Mouse (Mus musculus) 3134 (cell line): ENCODE measurements around the gene Tmem259.

ENCODE experiments used
- DNase-seq: peaks from one replicate; pipeline ENCODE4 v3.0.0-alpha.2; 2011; ENCODE audit warnings: low spot score; ENCODE audit not compliant: insufficient read length; ENCODE audit errors: extremely low read depth

Tmem259 gene

DNA sequence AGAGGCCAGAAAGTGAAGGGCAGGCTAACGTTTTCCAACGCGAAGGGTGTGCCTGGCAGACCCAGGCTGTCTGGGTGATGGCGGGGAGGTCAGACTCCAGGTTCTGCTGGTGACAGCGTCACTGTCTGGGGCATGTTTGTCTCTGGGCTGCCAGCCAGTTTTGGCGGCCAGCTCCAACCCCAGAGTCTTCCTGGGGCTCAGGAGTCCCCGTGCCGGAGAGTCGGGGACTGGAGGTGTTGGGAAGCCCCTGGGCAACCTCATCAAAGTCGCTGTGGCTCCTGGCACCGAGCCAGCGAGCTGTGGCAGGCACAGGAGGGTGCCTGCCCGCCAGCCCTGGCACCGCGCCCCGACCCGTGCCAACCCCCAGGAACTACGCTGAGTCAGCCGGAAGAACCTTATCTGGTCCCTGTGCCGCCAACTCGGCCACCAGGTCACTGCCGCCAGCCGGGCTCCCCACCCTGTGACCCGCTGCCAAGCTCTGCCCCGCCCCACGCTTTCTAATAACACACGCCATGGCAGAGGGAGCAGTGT lies 47.2 kb downstream of the Tmem259 start:
- peak; percentile 91 for DNase-seq

DNA sequence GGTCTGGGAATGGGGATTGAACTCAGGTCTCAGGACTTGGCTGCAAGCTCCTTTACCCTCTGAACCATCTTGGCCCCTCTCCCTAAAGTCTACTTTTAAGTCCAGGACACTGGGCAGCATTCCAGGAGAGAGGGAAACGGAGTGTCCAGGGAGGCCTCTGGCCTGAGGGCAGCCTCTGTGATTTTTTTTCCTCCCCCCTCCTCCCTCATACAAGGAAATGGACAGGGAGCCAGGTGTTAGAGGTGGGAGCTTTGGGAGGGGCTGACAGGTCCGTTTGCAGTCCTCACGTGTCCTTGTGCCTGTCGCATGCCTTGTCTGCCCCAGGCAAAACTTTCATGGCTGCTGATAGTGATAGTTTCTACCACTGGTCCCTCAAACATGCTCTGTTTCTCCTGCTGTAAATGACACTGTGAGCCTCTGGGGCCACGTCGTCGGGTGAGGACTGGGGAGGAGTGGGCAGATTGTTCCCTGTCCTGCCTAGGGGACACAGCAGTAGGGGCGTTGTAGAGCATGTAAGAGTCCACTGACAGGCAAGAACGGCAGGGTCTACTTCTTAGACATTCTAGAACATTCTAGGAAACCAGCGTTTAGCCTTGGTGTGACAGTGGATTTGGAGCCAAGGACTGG lies 47.7 kb downstream of the Tmem259 start:
- no peak for DNase-seq

DNA sequence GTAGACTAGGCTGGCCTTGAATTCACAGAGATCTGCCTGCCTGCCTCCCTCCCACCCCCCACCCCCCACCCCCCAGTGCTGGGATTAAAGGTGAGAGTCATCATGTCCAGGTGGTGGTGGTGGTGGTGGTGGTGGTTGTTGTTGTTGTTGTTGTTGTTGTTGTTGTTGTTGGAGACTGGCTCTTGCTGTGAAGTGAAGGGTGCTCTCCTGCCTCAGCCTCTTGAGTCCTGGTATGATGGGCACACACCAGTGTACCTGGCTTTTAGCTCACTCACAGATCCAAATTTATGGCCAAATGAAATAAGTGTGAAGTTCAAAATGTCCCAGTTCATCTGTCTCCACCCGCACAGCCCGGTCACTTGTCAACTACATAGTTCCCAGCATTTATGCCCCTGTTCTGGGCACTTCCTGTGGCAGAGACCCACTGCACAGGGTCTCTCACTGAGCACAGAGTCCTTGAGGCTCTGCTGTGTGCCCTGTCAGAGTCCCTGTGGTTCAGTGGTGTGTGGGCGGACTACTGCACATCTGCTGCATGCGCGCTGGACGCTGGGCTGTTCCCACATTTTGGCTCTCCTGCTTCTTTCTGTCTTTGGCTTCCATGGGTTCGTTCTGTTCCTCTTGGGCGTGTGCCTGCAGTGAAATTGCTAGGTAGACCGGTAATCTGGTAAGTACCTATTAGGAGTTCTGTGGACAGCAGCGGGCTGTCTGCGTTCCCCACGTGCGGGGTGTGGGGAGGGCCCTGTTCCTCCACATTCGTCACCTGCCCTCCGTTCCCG lies 49.1 kb downstream of the Tmem259 start:
- DNase-seq = no peak

DNA sequence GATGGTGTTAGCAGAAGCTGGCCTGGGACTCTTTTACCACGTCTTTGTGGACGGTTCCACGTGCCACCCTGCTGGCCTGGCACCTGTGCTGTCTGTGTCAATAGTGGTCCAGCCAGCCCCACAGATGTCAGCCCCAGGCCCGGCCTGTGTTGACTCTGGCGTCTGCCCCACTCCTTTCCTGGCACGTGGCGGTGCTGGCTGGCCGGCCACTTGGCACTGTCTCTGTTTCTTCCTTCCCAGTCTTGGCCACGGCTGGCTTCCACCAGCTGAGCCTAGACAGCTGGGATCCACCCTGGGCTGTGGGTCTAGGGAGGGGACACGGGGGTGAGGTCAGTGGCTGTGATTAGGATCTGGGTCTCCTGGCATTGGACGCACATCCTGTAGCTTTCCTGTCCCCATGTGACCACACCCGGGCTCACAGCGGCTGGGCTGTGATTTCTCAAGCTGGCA lies 49.8 kb downstream of the Tmem259 start:
- DNase-seq = peak; percentile 86

DNA sequence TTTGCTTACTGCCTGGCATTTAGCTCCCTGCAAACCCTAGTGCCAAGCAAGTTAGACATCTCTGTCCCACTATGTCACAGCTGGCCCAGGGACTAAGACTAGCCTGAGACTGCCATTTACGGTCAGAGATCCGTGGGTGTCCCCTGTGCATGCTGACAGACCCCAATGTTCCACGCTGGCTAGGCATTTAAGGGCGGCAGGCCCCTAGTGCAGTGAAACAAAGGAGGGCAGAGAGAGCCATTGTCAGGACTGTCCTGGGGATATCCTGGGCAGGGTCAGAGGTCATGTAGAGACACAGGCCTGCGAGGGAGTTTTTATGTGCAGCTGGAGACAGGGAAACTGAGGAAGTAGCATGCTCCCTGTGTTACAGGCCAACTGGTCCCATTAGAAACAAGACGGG lies 50.3 kb downstream of the Tmem259 start:
- DNase-seq = no peak

DNA sequence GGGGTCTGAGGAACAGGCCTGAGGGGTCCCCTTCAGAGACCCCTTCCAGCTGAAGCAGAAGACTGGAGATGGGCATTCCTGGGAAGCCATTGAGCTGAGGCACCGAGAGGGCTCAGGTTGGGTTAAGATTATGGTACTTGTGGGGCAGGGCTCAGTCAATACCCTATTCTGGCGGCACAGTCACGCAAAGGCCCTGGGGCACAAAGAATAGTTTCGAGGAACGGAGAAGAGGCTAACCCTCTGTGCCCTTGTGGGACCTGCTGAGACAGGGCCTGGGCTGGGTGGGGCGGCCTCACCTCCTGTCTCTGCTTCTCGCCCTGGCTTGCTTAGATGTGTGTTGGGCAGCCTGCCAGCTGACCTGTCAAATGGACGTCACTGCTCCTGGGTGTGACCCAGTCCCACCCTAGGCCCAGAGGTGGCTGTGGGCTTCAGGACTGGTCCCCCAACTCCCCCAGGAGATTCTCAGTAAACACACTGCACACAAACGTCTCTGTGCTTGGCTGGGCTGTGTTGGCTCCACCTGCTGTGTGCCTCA lies 50.9 kb downstream of the Tmem259 start:
- no peak for DNase-seq

DNA sequence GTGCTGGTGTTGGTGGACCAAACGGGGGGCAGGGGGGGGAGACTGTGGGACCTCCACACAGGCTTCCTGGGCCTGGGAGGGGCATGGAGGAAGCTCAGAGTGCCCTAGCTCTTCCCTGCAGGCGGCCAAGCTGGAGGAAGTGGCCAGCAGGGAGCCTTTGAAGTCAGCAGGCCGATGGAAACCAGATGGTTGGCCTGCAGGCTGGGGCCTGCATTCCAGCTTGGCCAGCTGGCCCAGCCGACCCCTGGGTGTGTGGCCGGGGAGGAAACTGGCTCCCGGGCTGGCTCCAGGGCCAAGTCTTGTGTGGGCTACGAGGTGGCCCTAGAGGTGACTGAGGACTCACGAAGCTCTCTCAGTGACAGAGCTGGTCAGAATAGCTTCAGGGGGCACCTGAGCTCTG lies 51.4 kb downstream of the Tmem259 start:
- peak; percentile 42 for DNase-seq

DNA sequence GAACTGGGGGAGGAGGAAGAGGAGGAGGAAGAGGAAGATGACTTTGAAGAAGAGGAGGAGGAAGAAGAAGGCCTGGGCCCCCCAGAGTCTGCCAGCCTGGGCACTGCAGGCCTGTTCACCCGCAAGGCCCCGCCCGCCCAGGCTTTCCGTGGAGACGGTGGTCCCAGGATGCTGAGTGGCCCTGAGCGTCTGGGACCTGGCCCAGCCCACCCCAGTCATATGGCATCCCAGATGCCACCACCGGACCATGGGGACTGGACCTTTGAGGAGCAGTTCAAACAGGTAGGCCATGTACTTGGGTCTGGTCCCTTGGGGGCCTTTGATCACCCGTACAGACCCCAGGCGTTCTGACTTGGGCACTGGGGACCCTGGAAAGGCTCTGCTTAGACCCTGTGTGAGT lies 52.3 kb downstream of the Tmem259 start:
- DNase-seq = no peak

DNA sequence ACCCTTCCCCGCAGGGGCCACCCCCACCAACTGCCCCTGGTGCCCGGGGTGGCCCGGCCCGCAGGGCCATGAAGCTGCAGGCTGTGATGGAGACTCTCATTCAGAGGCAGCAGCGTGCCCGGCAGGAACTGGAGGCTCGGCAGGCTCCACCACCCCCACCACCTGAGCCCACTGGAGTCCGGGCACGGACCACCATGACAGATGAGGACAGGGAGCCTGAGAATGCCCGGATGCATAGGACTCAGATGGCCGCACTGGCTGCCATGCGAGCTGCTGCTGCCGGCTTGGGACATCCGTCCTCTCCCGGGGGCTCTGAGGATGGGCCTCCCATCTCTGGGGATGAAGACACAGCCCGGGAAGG lies 53.3 kb downstream of the Tmem259 start:
- DNase-seq = no peak

DNA sequence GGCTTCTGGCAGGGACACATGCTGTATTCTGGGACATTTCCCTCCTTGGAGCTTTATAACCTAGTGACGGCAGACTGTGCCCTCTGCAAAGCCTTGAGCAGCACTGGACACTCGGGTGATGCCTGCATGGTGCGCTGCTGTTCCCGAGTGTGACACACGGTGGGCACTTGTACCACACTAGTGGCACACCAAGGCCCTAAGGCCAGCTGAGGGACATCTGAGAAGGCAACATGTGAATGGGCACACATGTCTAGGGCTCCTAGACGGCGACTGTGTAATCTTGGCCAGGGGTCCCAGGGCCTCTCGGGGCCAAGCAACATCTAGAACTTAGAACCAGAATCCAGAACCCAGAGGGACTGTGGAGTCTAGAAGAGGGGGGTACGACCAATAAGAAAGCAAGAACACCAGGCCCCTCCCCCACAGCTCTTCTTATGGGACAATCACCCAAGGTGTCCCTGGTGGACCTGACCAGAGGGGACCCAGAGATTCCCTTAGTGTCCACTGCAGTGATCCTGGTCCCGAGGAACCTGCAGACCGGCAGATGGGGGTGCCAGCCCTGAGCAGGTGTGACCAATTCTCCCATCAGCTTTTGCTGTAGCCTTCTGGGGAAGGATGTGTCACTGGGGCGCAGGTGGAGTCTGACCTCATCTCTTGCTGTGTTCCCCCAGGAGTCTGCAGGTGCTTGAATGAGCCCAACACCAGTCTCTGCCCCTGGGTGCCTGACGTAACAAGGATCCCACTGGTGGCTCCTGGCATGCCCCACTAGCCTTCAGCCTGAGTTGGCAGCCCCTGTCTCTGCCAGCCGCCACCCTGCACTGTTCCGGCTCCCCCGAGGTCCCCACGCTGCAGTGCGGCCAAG lies 53.9 kb downstream of the Tmem259 start:
- no peak for DNase-seq

DNA sequence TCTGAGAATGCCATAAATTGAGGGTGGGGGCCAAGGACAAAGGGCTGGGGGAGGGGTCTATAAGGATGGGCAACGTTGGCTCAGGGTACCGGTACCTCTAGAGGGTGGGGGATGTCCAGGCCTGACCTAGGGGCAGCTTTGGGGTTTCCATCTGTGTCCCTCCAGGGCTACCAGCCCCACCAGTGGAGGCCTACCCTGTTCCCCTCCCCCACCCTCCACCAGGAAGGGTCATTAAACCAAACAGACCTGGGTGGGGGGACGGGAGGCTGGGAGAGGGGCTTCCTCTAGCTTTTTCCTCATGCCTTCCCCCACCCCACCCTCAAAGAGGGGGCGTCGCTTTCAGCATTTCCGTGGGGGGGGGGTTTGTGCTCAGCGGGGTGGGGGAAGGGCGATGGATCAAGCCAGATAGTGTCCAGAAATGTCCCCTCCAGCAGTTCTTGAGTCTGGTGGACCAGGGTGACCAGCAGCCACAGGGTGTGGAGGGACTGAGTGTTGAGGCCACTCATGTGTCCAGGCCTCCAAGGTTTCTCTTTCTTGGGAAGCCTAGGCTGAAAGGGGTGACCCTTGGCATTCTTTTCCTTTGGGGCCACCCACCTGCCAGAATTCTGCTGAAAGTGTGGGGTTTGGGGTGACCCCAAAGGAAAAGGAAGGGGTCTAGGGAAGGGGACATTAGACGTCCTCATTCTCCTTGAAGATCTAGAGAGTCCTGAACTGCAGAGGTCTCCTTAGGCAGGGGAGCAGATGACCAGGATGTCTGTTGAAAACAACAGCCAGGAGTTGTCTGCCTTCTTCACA lies 55.0 kb downstream of the Tmem259 start:
- DNase-seq = no peak

DNA sequence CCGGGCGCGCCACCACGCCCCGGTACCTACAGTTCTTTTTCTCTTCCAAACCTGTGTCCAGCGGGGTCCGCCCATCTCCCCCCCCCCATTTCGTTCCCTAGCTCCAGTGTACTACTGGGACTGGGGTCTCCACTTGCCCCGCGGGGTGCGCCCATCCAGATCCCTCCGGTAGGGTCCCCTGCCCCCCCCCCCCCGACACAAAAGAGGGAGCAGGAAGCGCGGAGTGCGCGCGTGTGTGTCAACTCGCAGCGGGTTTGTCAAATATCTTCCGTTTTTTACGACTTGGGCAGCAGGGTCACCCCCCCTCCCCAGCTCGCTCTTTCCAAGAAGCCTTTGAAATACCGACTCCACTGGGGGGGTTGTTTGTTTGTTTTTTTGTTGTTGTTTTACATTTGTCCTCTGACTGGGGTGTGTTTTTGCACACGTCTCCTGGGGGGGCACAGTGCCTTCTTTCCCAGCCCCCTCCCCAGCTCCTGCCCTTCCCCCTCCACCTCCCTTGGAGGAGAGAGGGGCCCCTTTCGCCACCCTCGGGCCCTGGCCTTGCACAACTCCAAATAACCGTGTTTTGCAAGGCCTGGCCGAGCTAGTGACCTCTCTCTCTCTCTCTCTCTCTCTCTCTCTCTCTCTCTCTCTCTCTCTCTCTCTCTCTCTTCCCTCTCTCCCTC lies 56.0 kb downstream of the Tmem259 start:
- DNase-seq = peak; percentile 51

DNA sequence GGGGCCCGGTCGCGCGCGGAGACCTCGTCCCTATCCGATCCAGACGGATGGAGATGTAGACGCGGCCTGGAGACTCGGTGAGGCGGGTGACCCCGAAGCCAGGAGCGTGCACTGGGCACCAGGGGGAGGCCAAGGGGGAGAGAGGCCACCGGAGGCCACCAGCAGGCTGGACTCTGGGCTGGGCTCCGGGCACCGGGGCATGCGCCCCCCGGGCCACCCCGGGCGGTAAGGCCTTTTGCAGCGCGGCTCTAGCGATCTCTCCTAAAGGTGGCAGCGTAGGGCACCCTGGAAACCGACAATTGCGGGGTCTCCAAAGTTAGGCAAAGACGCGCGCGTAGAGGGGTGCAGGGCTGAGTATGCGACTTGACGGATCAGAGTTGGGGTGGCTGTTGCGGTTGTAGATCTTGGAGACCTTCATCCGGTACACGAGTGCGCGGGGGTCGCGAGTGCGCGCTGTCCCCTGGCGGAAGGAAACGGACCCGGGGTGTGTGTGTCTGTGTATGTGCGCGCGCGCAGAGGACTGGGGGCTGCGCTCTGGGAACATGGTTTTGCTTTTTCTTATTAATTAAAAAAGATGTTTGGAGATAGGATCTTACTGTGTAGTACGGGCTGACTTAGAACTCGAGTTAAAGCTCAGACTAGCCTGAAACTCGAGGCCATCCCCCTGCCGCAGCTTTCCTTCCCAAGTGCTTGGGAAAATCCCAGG lies 56.7 kb downstream of the Tmem259 start:
- peak; percentile 72 for DNase-seq

DNA sequence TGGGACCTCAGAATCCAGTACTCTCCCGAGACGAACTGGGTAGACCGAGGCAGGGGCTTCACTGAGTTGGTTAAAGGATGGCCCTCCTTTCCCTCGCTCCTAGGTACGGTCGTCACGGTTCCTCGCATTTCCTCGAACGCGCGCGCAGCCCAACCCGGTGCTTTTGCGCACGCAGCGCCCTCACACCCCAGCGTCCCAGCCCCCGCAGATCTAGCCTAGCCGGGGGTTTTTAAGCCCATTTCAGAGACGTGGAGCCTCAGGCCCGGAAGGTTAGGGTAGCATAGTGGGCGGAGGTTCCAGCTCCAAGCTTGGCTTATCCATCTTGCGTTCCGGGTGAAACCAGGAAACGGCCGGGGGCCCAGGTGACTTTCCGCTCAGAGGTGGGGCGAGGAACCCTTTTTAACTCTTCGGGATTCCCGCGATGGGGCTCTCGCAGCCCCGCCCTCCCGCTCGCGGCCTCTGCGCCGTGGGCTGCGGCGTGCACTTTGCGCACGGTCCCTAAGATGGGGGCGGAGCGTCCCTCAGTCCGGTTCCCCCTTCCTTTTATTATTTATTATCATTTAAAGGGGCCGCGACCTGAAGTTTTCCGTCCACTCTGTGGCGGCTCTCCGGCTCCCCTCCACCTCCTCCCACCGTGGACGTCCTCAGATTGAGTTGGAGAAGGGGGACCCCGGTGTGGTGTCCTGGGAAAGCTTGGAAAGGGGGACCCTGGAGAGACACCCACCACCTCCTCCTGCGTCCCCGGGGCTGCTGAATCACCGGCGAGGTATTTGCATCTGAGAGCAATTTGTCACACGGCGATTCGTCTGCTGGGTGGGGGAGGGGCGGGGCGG lies 57.4 kb downstream of the Tmem259 start, which contains the start of gene Arid3a:
Gene Arid3a (plus strand): TSS at position 553 of the 833 bp plus-strand sequence.
- peak; percentile 95 for DNase-seq

DNA sequence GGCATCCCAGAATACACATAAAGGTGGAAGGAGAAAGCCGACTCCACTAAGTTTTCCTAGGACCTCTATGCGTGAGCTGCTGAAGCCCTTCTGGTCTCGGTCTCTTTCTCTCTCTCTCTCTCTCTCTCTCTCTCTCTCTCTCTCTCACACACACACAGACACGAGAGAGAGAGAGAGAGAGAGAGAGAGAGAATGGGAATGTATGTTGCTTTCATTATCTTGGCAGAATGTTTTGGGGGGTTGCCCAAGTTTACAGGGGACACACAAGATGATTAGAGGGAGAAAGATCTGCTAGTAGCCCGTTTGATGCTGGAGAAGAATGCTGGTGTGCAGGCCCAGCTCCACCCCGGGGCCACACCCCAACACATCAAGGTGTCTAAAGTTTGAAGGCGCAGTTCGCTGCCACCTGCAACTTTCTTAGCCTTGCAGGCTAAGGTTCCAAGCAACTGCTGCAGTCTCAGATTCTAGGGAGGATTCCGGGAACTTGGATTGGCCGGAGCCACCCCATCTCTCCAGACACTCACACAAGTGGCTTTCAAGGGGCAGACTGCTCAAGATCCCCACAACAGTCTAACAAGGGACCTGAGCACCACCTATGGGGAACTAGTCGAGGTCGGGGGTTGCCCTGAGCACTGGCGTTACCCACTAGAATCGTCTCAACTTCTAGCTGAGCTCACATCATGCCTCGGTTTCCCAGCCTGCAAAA lies 58.2 kb downstream of the Tmem259 start:
- no peak for DNase-seq

DNA sequence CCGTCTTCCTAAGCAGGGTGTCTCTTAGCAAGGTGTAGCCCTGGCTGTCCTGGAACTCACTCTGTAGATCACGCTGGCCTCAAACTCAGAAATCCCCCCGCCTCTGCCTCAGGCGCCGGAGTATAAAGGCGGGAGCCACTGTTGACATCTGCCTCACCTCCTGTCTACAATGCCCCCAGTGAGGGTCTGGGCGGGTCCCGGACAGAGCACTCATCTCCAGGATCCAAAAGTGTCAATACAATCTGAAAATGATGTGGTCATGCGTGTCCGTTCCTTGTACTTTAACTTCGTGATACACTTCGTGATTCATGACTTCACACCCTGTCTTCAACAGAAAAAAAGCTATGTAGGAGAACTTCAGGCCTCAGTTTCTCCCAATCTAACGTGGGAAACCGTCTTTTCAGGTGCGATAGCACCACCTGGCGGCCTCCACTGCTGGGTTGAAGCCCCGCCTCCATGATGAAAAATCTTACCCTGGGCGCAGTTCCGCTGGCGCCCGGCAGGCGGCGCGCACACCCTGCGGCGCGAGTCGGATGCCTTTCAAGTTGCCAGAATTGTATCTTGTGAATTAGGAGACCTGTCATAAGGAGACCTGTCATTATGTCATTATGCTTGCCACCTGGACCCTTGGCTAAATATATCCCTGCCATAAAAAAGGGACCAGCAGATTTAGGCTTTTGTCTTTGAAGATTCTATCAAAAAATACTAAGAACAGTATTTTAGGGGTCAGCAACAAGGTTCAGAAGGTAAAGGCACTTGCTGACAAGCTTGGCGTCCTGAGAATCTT lies 58.9 kb downstream of the Tmem259 start:
- DNase-seq = peak; percentile 91
